Mouse (Mus musculus): Measurements from ENCODE around the gene Supt3. TPM values are rescaled to one million over a fixed set of nuclear protein-coding genes. Genes with fewer than 3 reads are reported as not detected.

The Supt3 gene
- polyA plus RNA-seq, 1 experiment, result 7.8 TPM

DNA sequence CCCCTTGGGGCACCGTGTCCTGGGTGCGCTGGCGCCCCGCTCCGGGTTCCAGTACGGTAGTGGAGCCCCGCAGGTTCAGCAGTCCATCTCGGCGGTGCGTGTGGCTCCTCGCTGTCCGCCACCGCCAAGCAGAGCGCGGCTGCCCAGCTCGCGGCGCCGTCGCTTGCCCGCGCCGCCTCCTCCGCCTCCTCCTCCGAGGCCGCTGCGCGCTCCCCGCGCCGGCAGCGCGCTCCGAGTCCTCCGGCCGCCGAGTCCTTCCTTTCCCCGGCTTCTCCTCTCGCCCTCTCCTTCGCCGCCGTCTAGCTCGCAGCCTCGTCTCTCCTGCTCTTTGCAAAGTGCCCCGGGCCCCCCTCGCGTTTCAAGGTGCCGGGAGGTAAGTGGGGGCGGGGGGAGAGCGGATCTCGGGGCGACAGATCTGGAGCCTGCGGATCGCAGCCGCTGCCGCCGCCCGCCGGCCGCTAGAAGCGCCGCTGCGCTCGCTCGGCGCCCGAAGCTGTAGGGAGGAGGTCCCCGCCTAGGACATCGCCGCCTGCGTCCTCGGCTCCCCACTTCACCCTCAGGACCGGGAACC lies 40.9 kb upstream of the Supt3 start:
- H3K4me3 ChIP-seq (replicated peaks; ENCODE audit: insufficient read depth, low read depth, low read length), result peak overlapping the region; percentile 79
- peak; percentile 63 to 72 for DNase-seq
- TF ChIP-seq POLR2A (IDR thresholded peaks at IDR 0.05; ENCODE audit: borderline replicate concordance, insufficient read depth, low read length) (no peak), CTCF (IDR thresholded peaks at IDR 0.05; ENCODE audit: borderline replicate concordance, insufficient read depth, low read depth, low read length) (peak; percentile 14; the same call in 1 of the 2 replicates)
- 2% methylated on average over 73 of the region's 73 CpGs for WGBS
- H3K27ac ChIP-seq (ENCODE audit: insufficient read depth, low read length), result no peak overlapping the region
- no peaks in the 10 kb centered on the region; the same call in 1 of the 2 replicates for H3K4me1 ChIP-seq (ENCODE audit: control insufficient read depth, insufficient read depth, low read length)
- peaks cover 8% of the 10 kb centered on the region; the same call in 1 of the 2 replicates for H3K27me3 ChIP-seq (ENCODE audit: control insufficient read depth, insufficient read depth, low read length)

DNA sequence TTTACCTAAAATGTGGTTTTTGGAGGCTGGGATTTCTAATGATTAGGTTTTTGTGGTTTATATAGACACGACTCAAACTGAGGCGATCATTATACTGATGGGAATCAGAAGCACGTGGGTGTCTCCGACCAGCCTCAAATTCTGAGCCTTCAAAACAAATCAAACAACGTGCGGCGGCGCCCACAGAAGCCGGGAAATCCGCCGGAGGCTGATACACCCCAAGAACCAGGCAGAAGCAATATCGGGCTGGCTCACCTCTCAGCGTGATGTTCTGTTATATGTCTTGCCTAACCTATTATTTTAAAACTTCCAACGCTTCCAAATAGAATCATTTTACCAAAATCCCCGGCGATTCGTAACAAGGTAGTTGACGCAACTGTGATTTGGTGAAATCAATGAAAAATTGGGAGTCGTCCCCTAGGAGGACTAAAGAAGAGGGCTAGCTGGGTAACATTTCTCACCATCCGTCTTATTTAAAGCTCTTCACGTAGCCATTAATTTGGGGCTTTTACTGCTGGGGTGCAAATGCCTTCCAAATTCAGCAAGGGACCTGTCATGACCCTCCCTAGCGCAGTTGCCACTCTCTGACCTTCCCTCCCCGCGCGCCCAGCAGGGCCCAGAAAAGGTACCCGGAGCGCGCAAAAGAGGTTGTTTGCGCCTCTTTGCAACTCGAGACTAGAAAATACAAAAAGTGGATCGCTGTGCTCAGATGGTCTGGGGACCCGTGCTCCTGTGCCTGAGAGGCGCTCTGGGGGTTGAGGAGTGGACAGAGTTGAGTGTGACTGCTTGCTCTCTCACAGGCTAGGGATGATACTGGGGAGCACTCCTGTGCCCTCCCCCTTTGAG lies 39.5 kb upstream of the Supt3 start:
- no peaks in the 10 kb centered on the region; the same call in 1 of the 2 replicates for H3K4me1 ChIP-seq (ENCODE audit: control insufficient read depth, insufficient read depth, low read length)
- no peak overlapping the region for H3K4me3 ChIP-seq (replicated peaks; ENCODE audit: insufficient read depth, low read depth, low read length)
- no peak overlapping the region for H3K27ac ChIP-seq (ENCODE audit: insufficient read depth, low read length)
- peak; percentile 6 to 29 for DNase-seq
- 5% methylated on average over 33 of the region's 33 CpGs for WGBS
- TF ChIP-seq POLR2A (IDR thresholded peaks at IDR 0.05; ENCODE audit: borderline replicate concordance, insufficient read depth, low read length), result no peak
- no peak for TF ChIP-seq CTCF (IDR thresholded peaks at IDR 0.05; ENCODE audit: borderline replicate concordance, insufficient read depth, low read depth, low read length)
- peaks cover 8% of the 10 kb centered on the region; the same call in 1 of the 2 replicates for H3K27me3 ChIP-seq (ENCODE audit: control insufficient read depth, insufficient read depth, low read length)

DNA sequence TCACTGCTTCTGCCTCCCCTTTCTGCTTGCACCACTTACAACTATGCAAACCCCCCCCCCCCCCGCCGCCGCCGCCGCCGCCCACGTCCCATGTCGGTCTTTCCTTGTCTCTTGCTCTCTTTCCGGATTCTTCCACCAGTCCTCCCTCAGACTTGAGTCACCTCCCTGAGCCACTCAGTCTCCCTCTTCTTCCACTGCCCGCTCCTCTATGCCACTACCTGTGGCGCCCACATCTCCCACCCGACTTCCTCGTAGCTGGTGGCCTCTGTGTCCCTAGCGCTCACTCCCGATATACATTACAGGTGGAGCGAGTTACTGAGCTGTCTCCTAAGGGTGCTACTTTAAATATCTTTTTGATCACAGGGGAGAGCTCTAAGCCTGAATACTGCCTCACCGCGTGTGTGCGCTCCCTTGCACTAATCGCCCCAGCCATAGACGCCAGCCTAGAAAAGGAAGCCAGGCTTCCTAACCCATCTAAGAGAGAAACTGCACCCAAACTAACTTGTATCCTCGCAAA lies 38.8 kb upstream of the Supt3 start:
- DNase-seq, result no peak
- Histone ChIP-seq H3K4me3 (replicated peaks; ENCODE audit: insufficient read depth, low read depth, low read length) (no peak overlapping the region), H3K4me1 (ENCODE audit: control insufficient read depth, insufficient read depth, low read length) (no peaks in the 10 kb centered on the region; the same call in 1 of the 2 replicates), H3K27me3 (ENCODE audit: control insufficient read depth, insufficient read depth, low read length) (peaks cover 8% of the 10 kb centered on the region; the same call in 1 of the 2 replicates), H3K27ac (ENCODE audit: insufficient read depth, low read length) (no peak overlapping the region)
- 12% methylated on average over 19 of the region's 22 CpGs for WGBS
- TF ChIP-seq POLR2A (IDR thresholded peaks at IDR 0.05; ENCODE audit: borderline replicate concordance, insufficient read depth, low read length), result no peak
- no peak for TF ChIP-seq CTCF (IDR thresholded peaks at IDR 0.05; ENCODE audit: borderline replicate concordance, insufficient read depth, low read depth, low read length)

DNA sequence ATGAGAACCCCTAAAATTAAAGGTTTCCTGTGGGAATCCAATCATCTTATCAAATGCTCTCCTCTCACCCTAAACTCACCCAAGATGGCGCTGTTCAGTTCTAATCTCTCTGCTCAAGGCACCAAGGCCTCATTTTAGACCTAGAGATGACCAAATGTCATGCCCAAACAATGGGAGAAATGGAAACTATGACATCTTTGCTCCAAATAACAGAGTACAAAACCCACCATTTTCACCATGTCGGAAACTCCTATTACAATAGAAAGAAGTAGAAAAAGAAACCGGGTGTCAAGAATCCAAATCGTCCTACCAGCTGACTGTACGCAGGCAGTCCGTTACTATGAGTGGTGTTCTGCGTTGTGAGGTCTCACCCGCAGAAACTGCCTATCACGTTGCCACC lies 34.7 kb upstream of the Supt3 start:
- no peaks in the 10 kb centered on the region; the same call in 1 of the 2 replicates for H3K27me3 ChIP-seq (ENCODE audit: control insufficient read depth, insufficient read depth, low read length)
- TF ChIP-seq POLR2A (IDR thresholded peaks at IDR 0.05; ENCODE audit: borderline replicate concordance, insufficient read depth, low read length), result no peak
- TF ChIP-seq CTCF (IDR thresholded peaks at IDR 0.05; ENCODE audit: borderline replicate concordance, insufficient read depth, low read depth, low read length), result no peak
- whole genome bisulfite sequencing, result 90% methylated on average over 9 of the region's 9 CpGs
- no peak for DNase-seq
- H3K4me1 ChIP-seq (ENCODE audit: control insufficient read depth, insufficient read depth, low read length), result no peaks in the 10 kb centered on the region
- H3K27ac ChIP-seq (ENCODE audit: insufficient read depth, low read length), result no peak overlapping the region
- H3K4me3 ChIP-seq (replicated peaks; ENCODE audit: insufficient read depth, low read depth, low read length), result no peak overlapping the region

DNA sequence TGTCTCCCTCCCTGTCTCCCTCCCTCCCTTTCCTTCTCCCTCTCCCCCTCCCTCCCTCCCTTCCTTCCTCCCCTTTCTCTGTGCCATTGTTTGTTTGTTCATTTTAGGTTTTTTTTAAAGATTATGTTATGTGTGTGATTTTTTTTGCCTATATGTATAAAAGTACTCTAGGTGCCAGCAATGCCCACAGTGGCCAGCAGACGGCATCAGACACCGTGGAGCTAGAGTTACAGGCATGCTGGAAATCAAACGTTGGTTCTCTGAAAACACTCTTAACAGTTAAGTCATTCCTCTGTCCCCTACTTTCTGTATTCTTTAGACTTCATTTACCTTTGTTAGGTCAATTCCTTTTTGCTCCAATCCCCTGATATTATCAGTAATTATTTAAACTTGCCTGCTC lies 33.2 kb upstream of the Supt3 start:
- 59% methylated on average over 3 of the region's 3 CpGs for whole genome bisulfite sequencing
- Histone ChIP-seq H3K4me1 (ENCODE audit: control insufficient read depth, insufficient read depth, low read length) (no peaks in the 10 kb centered on the region), H3K27me3 (ENCODE audit: control insufficient read depth, insufficient read depth, low read length) (no peaks in the 10 kb centered on the region), H3K4me3 (replicated peaks; ENCODE audit: insufficient read depth, low read depth, low read length) (no peak overlapping the region), H3K27ac (ENCODE audit: insufficient read depth, low read length) (no peak overlapping the region)
- TF ChIP-seq POLR2A (IDR thresholded peaks at IDR 0.05; ENCODE audit: borderline replicate concordance, insufficient read depth, low read length), result no peak
- peak; percentile 28; the same call in 1 of the 2 replicates for TF ChIP-seq CTCF (IDR thresholded peaks at IDR 0.05; ENCODE audit: borderline replicate concordance, insufficient read depth, low read depth, low read length)
- DNase-seq, result no peak

DNA sequence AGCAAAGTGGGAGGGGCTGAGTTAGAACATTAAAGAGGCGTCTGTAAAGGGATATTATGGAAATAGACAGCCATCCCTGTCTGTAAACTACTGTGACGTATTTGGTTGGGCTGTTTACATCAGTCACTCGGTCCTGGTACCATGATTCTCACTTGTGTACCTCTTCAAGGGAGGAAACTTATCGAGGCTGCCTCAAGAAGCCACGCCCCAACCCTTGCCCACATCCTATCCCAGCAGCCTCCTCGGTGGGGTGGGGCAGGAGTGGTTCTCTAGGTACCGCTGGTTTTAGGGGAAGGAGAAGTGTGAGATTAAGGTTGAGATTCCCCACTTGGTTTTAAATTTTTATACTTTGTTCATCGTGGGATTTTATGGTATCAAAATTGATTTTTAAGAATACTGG lies 31.6 kb upstream of the Supt3 start:
- no peak for TF ChIP-seq POLR2A (IDR thresholded peaks at IDR 0.05; ENCODE audit: borderline replicate concordance, insufficient read depth, low read length)
- Histone ChIP-seq H3K27me3 (ENCODE audit: control insufficient read depth, insufficient read depth, low read length) (no peaks in the 10 kb centered on the region), H3K4me3 (replicated peaks; ENCODE audit: insufficient read depth, low read depth, low read length) (no peak overlapping the region), H3K4me1 (ENCODE audit: control insufficient read depth, insufficient read depth, low read length) (no peaks in the 10 kb centered on the region), H3K27ac (ENCODE audit: insufficient read depth, low read length) (no peak overlapping the region)
- no peak for DNase-seq
- 91% methylated on average over 8 of the region's 8 CpGs for WGBS

DNA sequence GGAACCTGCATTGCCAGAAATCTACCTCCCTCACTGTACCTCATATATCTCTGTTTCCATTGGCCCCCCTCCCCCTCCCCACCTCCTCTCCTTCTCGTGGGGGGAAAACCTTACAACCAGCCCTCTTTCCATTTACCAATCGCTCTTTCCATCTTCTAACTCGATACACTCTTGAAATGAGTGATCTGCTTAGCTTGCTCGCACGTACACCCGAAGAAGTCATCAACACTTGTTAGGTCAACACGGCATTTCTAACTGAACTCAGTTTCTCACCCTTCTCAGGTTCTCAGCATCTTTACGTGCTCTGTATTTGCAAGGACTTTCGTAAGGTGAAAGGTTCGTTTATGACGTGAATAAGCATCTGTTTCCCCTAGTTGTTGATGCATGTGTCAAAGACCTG lies 10.6 kb upstream of the Supt3 start:
- no peak for TF ChIP-seq POLR2A (IDR thresholded peaks at IDR 0.05; ENCODE audit: borderline replicate concordance, insufficient read depth, low read length)
- no peak for TF ChIP-seq CTCF (IDR thresholded peaks at IDR 0.05; ENCODE audit: borderline replicate concordance, insufficient read depth, low read depth, low read length)

More for the DNA sequence above, 10.6 kb upstream of the Supt3 start:
- 86% methylated on average over 11 of the region's 11 CpGs for WGBS
- Histone ChIP-seq H3K4me3 (replicated peaks; ENCODE audit: insufficient read depth, low read depth, low read length) (no peak overlapping the region), H3K27ac (ENCODE audit: insufficient read depth, low read length) (no peak overlapping the region), H3K4me1 (ENCODE audit: control insufficient read depth, insufficient read depth, low read length) (no peaks in the 10 kb centered on the region), H3K27me3 (ENCODE audit: control insufficient read depth, insufficient read depth, low read length) (no peaks in the 10 kb centered on the region)
- DNase-seq, result no peak

All from cerebellum, adult 2 months (tissue).